Mouse (Mus musculus): ENCODE measurements at regions not wholly inside any gene's neighbourhood (a gene's known extent, or its start where the extent isn't known, plus 50 kb on each side); places are given as distances from the start of the nearest gene placed in this dataset.

DNA sequence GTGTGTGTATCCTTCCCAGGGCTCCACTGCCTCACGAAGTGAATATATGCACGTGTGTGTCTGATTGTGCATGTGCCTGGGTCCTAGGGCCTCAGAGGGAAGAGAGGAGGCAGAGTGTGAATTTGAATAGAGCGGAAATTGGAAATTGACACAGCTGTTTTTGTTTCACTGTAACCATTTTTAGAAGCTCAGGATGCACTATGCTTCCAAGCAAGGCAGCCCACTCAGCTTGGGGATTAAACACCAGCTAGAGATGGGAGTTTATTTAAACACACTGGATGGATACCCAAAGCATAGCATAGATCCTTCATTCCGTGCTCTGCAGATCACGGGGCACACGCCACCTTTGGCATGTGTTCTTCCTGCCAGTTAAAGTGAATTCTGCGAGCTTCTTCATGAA lies 306.2 kb downstream of the Elavl2 start:
- Histone ChIP-seq H3K4me3 (no peak overlapping the region), H3K36me3 (no peaks in the 10 kb centered on the region), H3K27me3 (no peaks in the 10 kb centered on the region), H3K9me3 (no peaks in the 10 kb centered on the region), H3K4me1 (replicated peaks) (no peaks in the 10 kb centered on the region), H3K9ac (no peak overlapping the region), H3K27ac (replicated peaks) (no peak overlapping the region), H3K4me2 (no peak overlapping the region)
- no peak for ATAC-seq (ENCODE audit: low FRiP score, low read depth)
- 83% methylated on average over 7 of the region's 7 CpGs for WGBS

DNA sequence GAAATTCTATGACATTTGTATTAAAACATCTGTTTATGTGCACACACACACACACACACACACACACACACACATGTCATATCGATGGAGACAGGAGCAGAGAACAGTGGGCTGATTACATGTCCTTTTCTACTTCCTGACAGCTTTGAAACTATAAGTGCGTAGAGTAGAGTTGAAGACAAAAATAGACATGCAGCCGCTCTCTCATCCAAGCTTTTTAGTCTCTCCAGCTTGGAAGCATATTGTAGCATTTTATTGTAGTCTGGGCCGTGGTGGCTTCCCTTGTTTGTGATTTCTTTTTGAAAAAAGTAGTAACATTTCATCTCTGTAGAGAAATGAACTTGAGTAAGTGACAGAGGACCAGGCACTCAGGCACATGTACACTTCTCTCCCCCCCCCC lies 306.7 kb downstream of the Elavl2 start:
- Histone ChIP-seq H3K36me3 (no peaks in the 10 kb centered on the region), H3K27me3 (no peaks in the 10 kb centered on the region), H3K9me3 (no peaks in the 10 kb centered on the region), H3K4me2 (no peak overlapping the region), H3K4me1 (replicated peaks) (no peaks in the 10 kb centered on the region), H3K27ac (replicated peaks) (no peak overlapping the region), H3K4me3 (no peak overlapping the region), H3K9ac (no peak overlapping the region)
- WGBS = 86% methylated on average over 4 of the region's 4 CpGs
- ATAC-seq (ENCODE audit: low FRiP score, low read depth) = no peak

DNA sequence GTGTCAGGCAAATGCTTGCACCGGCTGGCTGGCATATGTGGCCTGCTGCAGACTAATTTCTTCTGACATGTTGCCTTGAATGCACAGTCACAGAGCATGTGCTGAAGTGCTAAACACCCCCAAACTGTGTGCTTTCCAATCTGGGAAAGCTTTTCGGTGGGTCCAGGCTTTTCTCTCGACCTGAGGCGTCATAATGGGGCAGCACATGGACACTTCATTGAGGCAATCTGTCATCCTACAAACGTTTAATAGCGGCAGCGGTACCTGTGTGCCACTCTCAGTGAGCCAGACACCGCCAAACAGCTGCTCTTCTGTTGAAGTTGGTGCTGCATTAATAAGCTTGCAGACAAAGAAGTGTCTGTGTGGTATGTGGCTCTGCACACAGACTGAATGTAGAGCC lies 308.3 kb downstream of the Elavl2 start:
- Histone ChIP-seq H3K4me1 (replicated peaks) (no peaks in the 10 kb centered on the region), H3K9ac (no peak overlapping the region), H3K9me3 (no peaks in the 10 kb centered on the region), H3K4me3 (no peak overlapping the region), H3K27ac (replicated peaks) (0 out of 2 replicates have a peak overlapping the region, but pooled peaks have one; percentile 30), H3K36me3 (no peaks in the 10 kb centered on the region), H3K27me3 (no peaks in the 10 kb centered on the region), H3K4me2 (no peak overlapping the region)
- 28% methylated on average over 8 of the region's 8 CpGs for WGBS
- peak; percentile 84 for ATAC-seq (ENCODE audit: low FRiP score, low read depth)

DNA sequence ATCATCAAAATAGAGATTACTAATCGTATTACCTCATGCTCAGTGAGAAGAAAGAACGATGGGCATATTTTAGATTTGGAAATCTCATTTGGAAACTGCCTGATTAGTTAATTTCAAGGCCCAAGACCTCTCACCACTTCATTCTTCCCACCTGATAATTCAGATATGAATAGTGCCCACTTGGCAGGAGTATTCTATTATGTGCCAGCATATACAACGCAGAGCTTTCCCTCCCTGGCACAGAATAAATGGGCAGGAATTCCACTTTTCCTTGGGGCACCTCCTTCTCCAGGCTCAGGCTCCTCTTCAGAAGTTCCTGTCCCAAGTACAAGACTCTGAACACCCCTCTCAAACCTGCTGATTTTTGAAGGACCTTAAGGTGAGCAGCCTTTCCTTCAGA lies 308.7 kb downstream of the Elavl2 start:
- no peaks in the 10 kb centered on the region for H3K9me3 ChIP-seq
- no peak overlapping the region for H3K27ac ChIP-seq (replicated peaks)
- ATAC-seq (ENCODE audit: low FRiP score, low read depth) = peak; percentile 21; the same call in 1 of the 2 replicates
- H3K9ac ChIP-seq = no peak overlapping the region
- no peaks in the 10 kb centered on the region for H3K4me1 ChIP-seq (replicated peaks)
- H3K4me3 ChIP-seq = no peak overlapping the region
- no peak overlapping the region for H3K4me2 ChIP-seq
- WGBS = 77% methylated on average over 3 of the region's 3 CpGs
- H3K36me3 ChIP-seq = no peaks in the 10 kb centered on the region
- H3K27me3 ChIP-seq = no peaks in the 10 kb centered on the region

- WGBS = 56% methylated on average over 3 of the region's 3 CpGs
- H3K9me3 ChIP-seq = no peaks in the 10 kb centered on the region
These were observed 316.6 kb downstream of the Elavl2 start for GRCm38 (mm10) chr4:91083950-91084349.

GRCm38 (mm10) chr4:91081447-91081846 lies 319.1 kb downstream of the Elavl2 start:
- Histone ChIP-seq H3K4me3 (no peak overlapping the region), H3K4me2 (no peak overlapping the region), H3K9me3 (no peaks in the 10 kb centered on the region), H3K4me1 (replicated peaks) (peaks cover 8% of the 10 kb centered on the region; the same call in 1 of the 2 replicates), H3K36me3 (no peaks in the 10 kb centered on the region), H3K27me3 (no peaks in the 10 kb centered on the region), H3K27ac (replicated peaks) (no peak overlapping the region), H3K9ac (no peak overlapping the region)
- ATAC-seq (ENCODE audit: low FRiP score, low read depth) = no peak
- 86% methylated on average over 4 of the region's 4 CpGs for WGBS

More at GRCm38 (mm10) chr4:91083950-91084349, 316.6 kb downstream of the Elavl2 start:
- Histone ChIP-seq H3K4me1 (replicated peaks) (peaks cover 8% of the 10 kb centered on the region; the same call in 1 of the 2 replicates), H3K9ac (no peak overlapping the region), H3K4me2 (no peak overlapping the region), H3K27me3 (no peaks in the 10 kb centered on the region), H3K4me3 (no peak overlapping the region), H3K36me3 (no peaks in the 10 kb centered on the region), H3K27ac (replicated peaks) (no peak overlapping the region)
- ATAC-seq (ENCODE audit: low FRiP score, low read depth) = no peak

GRCm38 (mm10) chr4:91080620-91081441 lies 319.8 kb downstream of the Elavl2 start:
- Histone ChIP-seq H3K4me3 (no peak overlapping the region), H3K9me3 (no peaks in the 10 kb centered on the region), H3K4me2 (no peak overlapping the region), H3K9ac (no peak overlapping the region), H3K4me1 (replicated peaks) (peaks cover 8% of the 10 kb centered on the region; the same call in 1 of the 2 replicates), H3K27me3 (no peaks in the 10 kb centered on the region), H3K27ac (replicated peaks) (no peak overlapping the region), H3K36me3 (no peaks in the 10 kb centered on the region)
- 18% methylated on average over 10 of the region's 10 CpGs for WGBS
- peak; percentile 83 for ATAC-seq (ENCODE audit: low FRiP score, low read depth)

GRCm38 (mm10) chr4:91071263-91071662 lies 329.3 kb downstream of the Elavl2 start:
- H3K4me1 ChIP-seq (replicated peaks) = no peaks in the 10 kb centered on the region
- no peaks in the 10 kb centered on the region for H3K9me3 ChIP-seq
- no peak overlapping the region for H3K27ac ChIP-seq (replicated peaks)
- no peak overlapping the region for H3K4me3 ChIP-seq
- no peak for ATAC-seq (ENCODE audit: low FRiP score, low read depth)
- no peak overlapping the region for H3K4me2 ChIP-seq
- 91% methylated on average over 2 of the region's 2 CpGs for WGBS
- H3K27me3 ChIP-seq = no peaks in the 10 kb centered on the region
- H3K36me3 ChIP-seq = no peaks in the 10 kb centered on the region
- H3K9ac ChIP-seq = no peak overlapping the region

- H3K9ac ChIP-seq = no peak overlapping the region
- no peaks in the 10 kb centered on the region for H3K9me3 ChIP-seq
- no peaks in the 10 kb centered on the region for H3K4me1 ChIP-seq (replicated peaks)
- no peak overlapping the region for H3K27ac ChIP-seq (replicated peaks)
- no peak overlapping the region for H3K4me3 ChIP-seq
- no peak for ATAC-seq (ENCODE audit: low FRiP score, low read depth)
- WGBS = 83% methylated on average over 2 of the region's 2 CpGs
- no peak overlapping the region for H3K4me2 ChIP-seq
- H3K27me3 ChIP-seq = no peaks in the 10 kb centered on the region
- no peaks in the 10 kb centered on the region for H3K36me3 ChIP-seq
These were observed 339.7 kb downstream of the Elavl2 start for GRCm38 (mm10) chr4:91060933-91061332.

DNA sequence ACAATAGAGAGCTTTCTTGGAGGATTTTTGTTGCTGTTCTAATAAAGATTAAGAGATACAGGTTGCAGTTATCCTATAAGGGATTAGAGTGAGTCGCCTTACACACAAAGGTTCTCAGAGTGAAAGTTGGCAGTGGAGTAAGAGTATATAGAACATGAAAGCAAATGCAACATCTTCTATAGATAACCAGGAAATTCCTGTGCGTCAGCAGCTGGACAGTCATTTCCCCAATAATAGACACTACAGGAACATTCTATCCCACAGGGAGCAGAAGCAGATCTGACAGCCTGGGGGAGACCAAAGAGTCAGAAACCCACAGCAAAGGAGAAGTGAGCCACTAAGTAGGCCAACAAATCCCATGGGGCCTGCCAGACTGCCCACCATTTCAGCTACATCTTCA lies 348.7 kb downstream of the Elavl2 start:
- Histone ChIP-seq H3K36me3 (no peaks in the 10 kb centered on the region), H3K9me3 (no peaks in the 10 kb centered on the region), H3K4me2 (no peak overlapping the region), H3K9ac (no peak overlapping the region), H3K4me1 (replicated peaks) (no peaks in the 10 kb centered on the region), H3K4me3 (no peak overlapping the region), H3K27ac (replicated peaks) (no peak overlapping the region), H3K27me3 (no peaks in the 10 kb centered on the region)
- 86% methylated on average over 2 of the region's 2 CpGs for WGBS
- no peak for ATAC-seq (ENCODE audit: low FRiP score, low read depth)

GRCm38 (mm10) chr4:91029462-91029861 lies 371.1 kb downstream of the Elavl2 start:
- Histone ChIP-seq H3K4me3 (no peak overlapping the region), H3K4me1 (replicated peaks) (no peaks in the 10 kb centered on the region), H3K27ac (replicated peaks) (no peak overlapping the region), H3K27me3 (no peaks in the 10 kb centered on the region), H3K9ac (no peak overlapping the region), H3K4me2 (no peak overlapping the region), H3K36me3 (no peaks in the 10 kb centered on the region), H3K9me3 (no peaks in the 10 kb centered on the region)
- no peak for ATAC-seq (ENCODE audit: low FRiP score, low read depth)
- WGBS = 97% methylated on average over 2 of the region's 2 CpGs

DNA sequence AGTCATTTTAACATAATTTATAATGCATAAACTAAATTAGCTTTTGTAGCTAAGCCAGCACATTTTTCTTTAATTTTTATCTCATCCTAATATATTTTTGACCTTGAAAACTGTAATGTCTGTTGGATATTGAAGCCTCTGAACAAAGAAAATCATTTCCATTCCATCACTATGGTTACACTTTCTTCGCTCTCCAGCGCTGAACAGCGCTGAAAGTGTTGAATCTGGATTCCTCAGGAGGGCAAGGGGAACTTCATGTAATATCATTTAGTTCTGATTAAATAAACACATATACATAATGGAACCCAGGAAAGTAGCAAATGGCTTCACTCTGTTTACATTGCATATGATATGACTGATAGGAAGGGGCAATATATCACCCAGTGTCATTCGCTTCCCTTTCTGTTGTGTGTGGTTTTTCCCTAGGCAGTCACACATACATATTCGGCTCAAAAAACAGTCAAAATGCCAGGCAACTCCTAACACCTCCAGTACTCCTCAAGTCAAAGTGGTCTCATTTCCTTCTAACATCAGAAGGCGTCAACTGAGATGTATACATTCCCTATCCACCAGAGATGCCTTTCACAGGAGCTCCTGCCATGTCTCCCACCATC lies 372.5 kb downstream of the Elavl2 start:
- Histone ChIP-seq H3K4me3 (no peak overlapping the region), H3K9me3 (no peaks in the 10 kb centered on the region), H3K27ac (replicated peaks) (no peak overlapping the region), H3K27me3 (no peaks in the 10 kb centered on the region), H3K9ac (no peak overlapping the region), H3K36me3 (no peaks in the 10 kb centered on the region), H3K4me1 (replicated peaks) (no peaks in the 10 kb centered on the region), H3K4me2 (no peak overlapping the region)
- WGBS = 70% methylated on average over 6 of the region's 6 CpGs
- peak; percentile 61 for ATAC-seq (ENCODE audit: low FRiP score, low read depth)
